Mouse (Mus musculus): ENCODE data around the gene 1700017B05Rik. TPM values are rescaled to one million over a fixed set of nuclear protein-coding genes. Genes with fewer than 3 reads are reported as not detected.
"Not testable (repeated sequence)": the region's sequence is repeated elsewhere in the genome, so short reads cannot be mapped to it uniquely, and the experiment has no call there.

The 1700017B05Rik gene
- polyA plus RNA-seq, 1 experiment from 2014 or later = 9.7 TPM

GRCm38 (mm10) chr9:57226628-57227122 lies 35.7 kb downstream of the 1700017B05Rik start:
- not testable (repeated sequence) for H3K4me2 ChIP-seq (replicated peaks); H3K9ac ChIP-seq (replicated peaks); H3K27me3 ChIP-seq; ATAC-seq (ENCODE audit: low FRiP score, low read depth); H3K4me1 ChIP-seq; H3K36me3 ChIP-seq; H3K9me3 ChIP-seq; H3K27ac ChIP-seq (replicated peaks); H3K4me3 ChIP-seq
- WGBS = 88% methylated on average over 6 of the region's 6 CpGs

DNA sequence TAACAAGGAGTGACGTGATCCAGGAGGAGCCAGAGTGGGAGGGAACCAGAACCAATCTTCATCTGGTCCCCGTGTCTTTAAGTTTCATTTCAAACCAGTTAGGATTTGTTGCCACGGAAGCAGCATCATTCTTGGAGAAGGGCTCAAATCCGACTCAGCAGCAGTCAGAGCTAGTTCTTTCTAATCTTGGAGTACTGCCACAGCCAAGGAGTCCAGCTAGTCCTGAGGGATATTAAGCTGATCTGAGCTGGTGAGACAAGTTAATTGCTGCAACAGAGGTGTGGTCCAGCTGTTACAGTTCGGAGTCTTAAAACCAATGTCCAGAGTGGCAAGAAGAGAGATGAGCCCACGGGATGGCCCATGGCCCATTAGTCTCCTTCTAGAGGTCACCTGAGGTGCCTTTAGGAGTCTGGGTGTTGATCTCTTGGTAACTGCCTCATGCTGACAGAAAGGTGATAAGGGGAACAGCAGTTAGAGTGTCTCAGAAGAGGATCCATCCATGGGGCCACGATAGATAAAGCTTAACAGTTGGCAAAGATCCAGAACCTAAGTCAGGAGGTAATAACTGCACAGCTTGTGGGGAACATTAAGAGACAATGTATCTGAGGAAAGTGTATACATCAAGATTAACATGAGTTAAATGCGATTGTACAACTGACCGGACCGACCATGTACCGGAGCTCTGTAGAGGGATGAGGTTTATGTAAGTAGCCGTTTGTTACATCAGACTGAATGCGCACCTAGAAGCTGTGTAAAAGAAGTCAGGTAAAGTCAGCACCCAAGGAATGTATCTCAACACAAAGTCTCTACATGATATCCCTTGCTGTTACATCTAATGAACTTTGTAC lies 36.4 kb downstream of the 1700017B05Rik start:
- H3K4me3 ChIP-seq = no peak overlapping the region
- no peak for ATAC-seq (ENCODE audit: low FRiP score, low read depth)
- H3K36me3 ChIP-seq = no peaks in the 10 kb centered on the region
- no peak overlapping the region for H3K9ac ChIP-seq (replicated peaks)
- H3K4me1 ChIP-seq = no peaks in the 10 kb centered on the region
- H3K27me3 ChIP-seq = no peaks in the 10 kb centered on the region
- H3K4me2 ChIP-seq (replicated peaks) = no peak overlapping the region
- no peaks in the 10 kb centered on the region for H3K9me3 ChIP-seq
- 82% methylated on average over 13 of the region's 13 CpGs for WGBS
- no peak overlapping the region for H3K27ac ChIP-seq (replicated peaks)

GRCm38 (mm10) chr9:57223341-57223740 lies 39.1 kb downstream of the 1700017B05Rik start:
- Histone ChIP-seq H3K27ac (replicated peaks) (no peak overlapping the region), H3K4me1 (no peaks in the 10 kb centered on the region), H3K4me2 (replicated peaks) (no peak overlapping the region), H3K4me3 (no peak overlapping the region), H3K9me3 (no peaks in the 10 kb centered on the region), H3K9ac (replicated peaks) (no peak overlapping the region), H3K27me3 (no peaks in the 10 kb centered on the region), H3K36me3 (no peaks in the 10 kb centered on the region)
- no peak for ATAC-seq (ENCODE audit: low FRiP score, low read depth)

DNA sequence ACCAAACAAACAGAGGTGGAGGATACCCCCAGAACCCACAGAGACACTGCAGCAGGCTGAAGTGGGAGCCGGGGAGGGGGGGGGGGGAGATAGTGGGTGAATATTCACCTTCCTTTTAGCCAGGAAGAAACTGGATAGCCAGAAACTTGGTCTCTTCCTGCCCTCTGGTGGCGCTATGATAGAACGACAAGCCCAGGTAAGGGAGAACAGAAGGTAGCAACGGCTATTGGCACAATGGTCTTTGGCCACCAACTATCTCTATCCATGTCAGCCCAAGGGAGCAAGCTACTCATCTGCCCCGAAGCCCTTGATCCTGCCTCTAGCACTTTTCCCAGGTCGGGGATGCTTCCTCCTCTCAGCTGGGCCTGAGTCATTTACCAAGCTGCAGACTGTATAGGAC lies 42.1 kb downstream of the 1700017B05Rik start:
- no peak for ATAC-seq (ENCODE audit: low FRiP score, low read depth)
- Histone ChIP-seq H3K27me3 (no peaks in the 10 kb centered on the region), H3K36me3 (no peaks in the 10 kb centered on the region), H3K9me3 (no peaks in the 10 kb centered on the region), H3K4me2 (replicated peaks) (no peak overlapping the region), H3K27ac (replicated peaks) (no peak overlapping the region), H3K4me1 (no peaks in the 10 kb centered on the region), H3K4me3 (no peak overlapping the region), H3K9ac (replicated peaks) (no peak overlapping the region)
- WGBS = 24% methylated on average over 6 of the region's 6 CpGs

DNA sequence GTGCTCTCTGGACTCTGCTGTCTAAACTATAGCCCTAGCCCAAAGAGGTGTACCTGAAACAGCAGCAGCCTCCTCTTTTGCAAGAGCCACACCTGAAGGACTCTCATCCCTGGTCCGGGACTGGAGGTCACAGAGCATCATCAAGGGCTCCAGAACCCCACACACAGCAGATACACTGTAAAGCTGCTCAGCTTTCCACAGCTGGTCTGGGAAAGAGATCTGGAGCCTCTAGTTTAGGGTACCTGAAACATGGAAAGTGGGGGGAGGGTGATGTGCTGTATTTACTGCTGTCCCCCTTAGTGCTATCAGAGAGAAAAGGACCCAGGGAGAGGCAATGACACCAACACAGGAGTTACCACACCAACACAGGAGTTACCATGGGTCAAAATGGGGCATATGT lies 42.9 kb downstream of the 1700017B05Rik start:
- Histone ChIP-seq H3K27ac (replicated peaks) (no peak overlapping the region), H3K27me3 (no peaks in the 10 kb centered on the region), H3K9ac (replicated peaks) (no peak overlapping the region), H3K36me3 (no peaks in the 10 kb centered on the region), H3K4me2 (replicated peaks) (no peak overlapping the region), H3K4me1 (no peaks in the 10 kb centered on the region), H3K9me3 (no peaks in the 10 kb centered on the region), H3K4me3 (no peak overlapping the region)
- WGBS = 77% methylated on average over 1 of the region's 1 CpGs
- no peak for ATAC-seq (ENCODE audit: low FRiP score, low read depth)

GRCm38 (mm10) chr9:57218776-57219175 lies 43.6 kb downstream of the 1700017B05Rik start:
- Histone ChIP-seq H3K4me2 (replicated peaks) (no peak overlapping the region), H3K27ac (replicated peaks) (no peak overlapping the region), H3K27me3 (no peaks in the 10 kb centered on the region), H3K9ac (replicated peaks) (no peak overlapping the region), H3K36me3 (no peaks in the 10 kb centered on the region), H3K9me3 (no peaks in the 10 kb centered on the region), H3K4me1 (no peaks in the 10 kb centered on the region), H3K4me3 (no peak overlapping the region)
- 80% methylated on average over 5 of the region's 5 CpGs for WGBS
- ATAC-seq (ENCODE audit: low FRiP score, low read depth) = no peak

DNA sequence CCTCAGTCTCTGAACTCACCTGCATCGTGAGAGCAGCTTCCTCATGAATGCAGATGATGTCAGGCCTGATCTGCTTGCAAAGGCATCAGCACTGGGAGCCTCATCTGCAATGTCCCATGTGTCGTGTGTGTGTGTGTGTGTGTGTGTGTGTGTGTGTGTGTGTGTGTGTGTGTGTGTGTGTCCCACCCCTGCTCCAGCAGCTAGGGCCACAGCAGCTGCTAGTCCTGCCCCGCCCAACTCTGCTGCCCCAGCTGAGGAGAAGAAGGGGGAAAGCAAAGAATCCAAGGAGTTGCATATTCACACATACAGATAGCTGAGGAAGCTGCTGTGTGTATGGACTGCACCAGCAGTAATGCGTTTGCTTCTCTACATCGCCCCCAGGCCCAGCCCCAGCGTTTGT lies 45.2 kb downstream of the 1700017B05Rik start:
- WGBS = 80% methylated on average over 6 of the region's 6 CpGs
- H3K4me3 ChIP-seq = no peak overlapping the region
- H3K4me2 ChIP-seq (replicated peaks) = no peak overlapping the region
- H3K9me3 ChIP-seq = no peaks in the 10 kb centered on the region
- H3K9ac ChIP-seq (replicated peaks) = no peak overlapping the region
- H3K27ac ChIP-seq (replicated peaks) = no peak overlapping the region
- no peaks in the 10 kb centered on the region for H3K27me3 ChIP-seq
- H3K36me3 ChIP-seq = no peaks in the 10 kb centered on the region
- H3K4me1 ChIP-seq = no peaks in the 10 kb centered on the region
- no peak for ATAC-seq (ENCODE audit: low FRiP score, low read depth)

- H3K9me3 ChIP-seq = no peaks in the 10 kb centered on the region
- H3K9ac ChIP-seq (replicated peaks) = no peak overlapping the region
- H3K36me3 ChIP-seq = no peaks in the 10 kb centered on the region
- no peak overlapping the region for H3K27ac ChIP-seq (replicated peaks)
- WGBS = 76% methylated on average over 6 of the region's 6 CpGs
- H3K4me3 ChIP-seq = no peak overlapping the region
- H3K4me2 ChIP-seq (replicated peaks) = no peak overlapping the region
- no peak for ATAC-seq (ENCODE audit: low FRiP score, low read depth)
- H3K27me3 ChIP-seq = no peaks in the 10 kb centered on the region
- no peaks in the 10 kb centered on the region for H3K4me1 ChIP-seq
Measured at GRCm38 (mm10) chr9:57214500-57214899, 47.9 kb downstream of the 1700017B05Rik start.

DNA sequence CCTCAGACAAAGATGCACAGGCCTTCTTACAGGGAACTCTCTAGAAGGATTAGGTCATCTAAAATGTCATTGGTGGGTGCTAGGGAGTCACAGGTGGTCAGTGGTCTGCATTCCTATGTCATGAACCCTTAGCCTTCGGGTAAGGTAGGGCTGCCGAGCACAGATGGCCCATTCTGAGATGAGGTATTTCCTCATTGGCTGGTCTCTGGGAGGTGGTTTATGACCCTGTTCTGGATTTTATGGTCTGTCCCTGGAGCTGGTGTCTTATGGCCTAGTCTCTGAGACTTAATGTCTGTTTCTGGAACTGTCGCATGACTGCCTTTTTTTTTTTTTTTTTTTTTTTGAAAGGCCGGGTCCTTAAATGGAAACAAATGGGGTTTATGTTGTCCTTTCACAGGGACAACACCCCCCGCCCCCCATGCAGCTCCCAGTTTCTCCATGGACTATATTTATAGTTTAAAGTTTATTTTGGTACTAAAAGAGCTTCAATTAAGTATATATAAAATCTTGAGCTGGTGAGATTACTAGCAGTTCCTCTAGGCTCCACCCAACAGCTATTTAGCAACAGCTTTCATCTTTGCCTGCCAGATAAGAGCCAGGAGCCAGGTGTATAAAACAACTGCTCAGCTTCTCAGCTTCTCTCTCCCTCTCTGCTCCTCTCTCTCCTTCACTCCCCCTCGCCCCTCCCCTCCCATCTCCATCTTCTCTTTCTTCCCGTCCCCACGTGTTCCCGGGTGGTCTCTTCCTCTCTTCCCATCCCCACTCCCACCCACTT lies 49.8 kb downstream of the 1700017B05Rik start:
- H3K36me3 ChIP-seq = no peaks in the 10 kb centered on the region
- no peak overlapping the region for H3K9ac ChIP-seq (replicated peaks)
- no peaks in the 10 kb centered on the region for H3K9me3 ChIP-seq
- H3K4me1 ChIP-seq = no peaks in the 10 kb centered on the region
- no peaks in the 10 kb centered on the region for H3K27me3 ChIP-seq
- no peak overlapping the region for H3K4me3 ChIP-seq
- no peak overlapping the region for H3K27ac ChIP-seq (replicated peaks)
- ATAC-seq (ENCODE audit: low FRiP score, low read depth) = no peak
- WGBS = 72% methylated on average over 9 of the region's 9 CpGs
- no peak overlapping the region for H3K4me2 ChIP-seq (replicated peaks)

DNA sequence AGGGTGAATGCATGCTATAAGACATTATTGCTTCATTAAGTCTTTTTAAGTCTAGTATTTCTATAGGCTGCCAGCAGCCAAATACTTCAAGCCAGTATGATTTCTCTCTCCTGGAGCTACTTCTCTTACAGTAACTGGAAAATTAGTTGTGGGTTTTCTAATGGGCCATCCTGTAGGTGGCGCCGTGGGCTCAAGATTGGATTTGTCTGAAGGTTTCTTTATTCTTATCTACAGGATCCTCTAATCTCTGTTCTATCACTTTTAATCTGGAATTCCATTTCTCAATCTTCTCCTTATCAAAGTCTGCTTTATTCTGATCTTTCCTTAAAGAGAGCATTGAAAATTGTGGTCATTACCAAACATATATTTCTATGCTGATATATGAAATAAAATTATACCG lies 53.1 kb downstream of the 1700017B05Rik start:
- Histone ChIP-seq H3K4me3 (no peak overlapping the region), H3K9ac (replicated peaks) (no peak overlapping the region), H3K4me2 (replicated peaks) (no peak overlapping the region), H3K36me3 (no peaks in the 10 kb centered on the region), H3K27me3 (no peaks in the 10 kb centered on the region), H3K27ac (replicated peaks) (no peak overlapping the region), H3K4me1 (no peaks in the 10 kb centered on the region), H3K9me3 (no peaks in the 10 kb centered on the region)
- ATAC-seq (ENCODE audit: low FRiP score, low read depth) = no peak
- WGBS = 33% methylated on average over 3 of the region's 3 CpGs

- H3K4me2 ChIP-seq (replicated peaks) = no peak overlapping the region
- no peaks in the 10 kb centered on the region for H3K36me3 ChIP-seq
- ATAC-seq (ENCODE audit: low FRiP score, low read depth) = no peak
- no peak overlapping the region for H3K4me3 ChIP-seq
- H3K9me3 ChIP-seq = no peaks in the 10 kb centered on the region
- no peak overlapping the region for H3K9ac ChIP-seq (replicated peaks)
- H3K27ac ChIP-seq (replicated peaks) = no peak overlapping the region
- WGBS = 75% methylated on average over 2 of the region's 2 CpGs
- no peaks in the 10 kb centered on the region for H3K27me3 ChIP-seq
- no peaks in the 10 kb centered on the region for H3K4me1 ChIP-seq
Measured at GRCm38 (mm10) chr9:57206896-57207295, 55.5 kb downstream of the 1700017B05Rik start.

GRCm38 (mm10) chr9:57203571-57203970 lies 58.8 kb downstream of the 1700017B05Rik start:
- H3K27me3 ChIP-seq; H3K4me1 ChIP-seq; H3K4me2 ChIP-seq (replicated peaks); H3K9me3 ChIP-seq; H3K36me3 ChIP-seq; H3K9ac ChIP-seq (replicated peaks); H3K4me3 ChIP-seq; H3K27ac ChIP-seq (replicated peaks); ATAC-seq (ENCODE audit: low FRiP score, low read depth): not testable (repeated sequence)
- 93% methylated on average over 13 of the region's 13 CpGs for WGBS

All from midbrain, embryonic 12.5 days (tissue).